Mouse (Mus musculus): ENCODE measurements at regions not wholly inside any gene's neighbourhood (a gene's known extent, or its start where the extent isn't known, plus 50 kb on each side); places are given as distances from the start of the nearest gene placed in this dataset.
"Not testable (repeated sequence)": the region's sequence is repeated elsewhere in the genome, so short reads cannot be mapped to it uniquely, and the experiment has no call there.

DNA sequence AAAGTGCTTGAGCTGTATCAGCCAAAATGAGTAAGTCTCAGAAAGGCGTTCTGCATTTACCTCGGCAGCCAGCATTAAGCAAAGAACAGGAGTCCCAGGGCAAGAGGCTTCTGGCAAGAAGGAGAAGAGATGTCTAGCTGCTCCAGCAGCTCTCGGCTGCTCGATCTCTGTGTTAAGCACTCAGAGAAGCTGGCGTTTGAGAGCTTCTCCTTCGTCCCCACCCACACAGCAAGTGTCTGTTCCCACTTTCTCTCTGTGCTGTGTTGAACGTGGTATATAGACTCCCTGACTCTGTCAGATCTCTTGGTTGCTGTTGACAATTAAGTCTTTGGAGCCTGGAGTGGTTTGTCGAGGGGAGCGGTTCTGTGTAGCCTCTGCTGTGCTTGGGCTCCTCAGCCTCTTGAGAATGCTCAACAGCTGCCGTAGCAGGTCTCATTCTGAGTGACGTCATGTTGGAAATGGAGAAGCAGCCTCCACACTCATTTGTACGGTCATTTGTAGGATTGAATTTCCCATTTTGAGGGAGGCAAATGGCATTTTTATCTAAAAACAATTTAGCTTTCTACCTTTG lies 140.3 kb upstream of the Fer start:
- H3K9ac ChIP-seq (ENCODE audit: low read depth, low read length) = no peak overlapping the region
- no peak overlapping the region for H3K4me2 ChIP-seq (replicated peaks; ENCODE audit: low read depth)
- H3K36me3 ChIP-seq (ENCODE audit: control insufficient read depth, insufficient read depth) = no peaks in the 10 kb centered on the region
- no peaks in the 10 kb centered on the region for H3K27me3 ChIP-seq (replicated peaks; ENCODE audit: control insufficient read depth, insufficient read depth, low read length)
- no peak overlapping the region for H3K4me3 ChIP-seq (ENCODE audit: low read depth, low read length)
- H3K9me3 ChIP-seq (ENCODE audit: control insufficient read depth) = no peaks in the 10 kb centered on the region
- 74% methylated on average over 12 of the region's 12 CpGs for WGBS
- ATAC-seq = no peak
- TF ChIP-seq CTCF (IDR thresholded peaks at IDR 0.05; ENCODE audit: low read depth) = no peak
- H3K4me1 ChIP-seq (replicated peaks; ENCODE audit: control insufficient read depth, insufficient read depth, low read length) = no peaks in the 10 kb centered on the region
- no peak overlapping the region for H3K27ac ChIP-seq (ENCODE audit: low read depth, low read length)

DNA sequence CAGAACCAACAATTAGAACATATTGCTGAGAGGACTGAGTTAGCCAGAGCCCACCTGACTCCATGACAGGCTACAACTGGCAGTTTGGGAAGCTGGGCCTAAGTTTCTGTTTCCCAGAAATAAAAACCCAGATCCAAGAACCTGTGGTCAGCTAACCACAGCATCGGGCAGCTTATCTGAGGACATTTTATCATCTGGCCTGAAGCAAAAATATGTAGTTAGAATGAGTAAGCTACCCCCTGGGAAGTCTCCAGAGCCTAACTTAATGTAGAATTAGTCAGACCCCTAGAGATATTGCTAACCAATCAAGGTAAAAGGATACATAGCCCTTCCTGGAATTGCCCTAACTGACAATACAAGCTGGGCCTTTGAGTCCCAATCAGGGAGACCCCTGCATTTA lies 124.7 kb upstream of the Fer start:
- no peaks in the 10 kb centered on the region for H3K27me3 ChIP-seq (replicated peaks; ENCODE audit: control insufficient read depth, insufficient read depth, low read length)
- no peak overlapping the region for H3K4me3 ChIP-seq (ENCODE audit: low read depth, low read length)
- TF ChIP-seq CTCF (IDR thresholded peaks at IDR 0.05; ENCODE audit: low read depth) = no peak
- WGBS = 94% methylated on average over 1 of the region's 1 CpGs
- H3K27ac ChIP-seq (ENCODE audit: low read depth, low read length) = no peak overlapping the region
- no peaks in the 10 kb centered on the region for H3K36me3 ChIP-seq (ENCODE audit: control insufficient read depth, insufficient read depth)
- no peak for ATAC-seq
- H3K4me1 ChIP-seq (replicated peaks; ENCODE audit: control insufficient read depth, insufficient read depth, low read length) = no peaks in the 10 kb centered on the region
- H3K4me2 ChIP-seq (replicated peaks; ENCODE audit: low read depth) = no peak overlapping the region
- H3K9ac ChIP-seq (ENCODE audit: low read depth, low read length) = no peak overlapping the region
- no peaks in the 10 kb centered on the region for H3K9me3 ChIP-seq (ENCODE audit: control insufficient read depth)

DNA sequence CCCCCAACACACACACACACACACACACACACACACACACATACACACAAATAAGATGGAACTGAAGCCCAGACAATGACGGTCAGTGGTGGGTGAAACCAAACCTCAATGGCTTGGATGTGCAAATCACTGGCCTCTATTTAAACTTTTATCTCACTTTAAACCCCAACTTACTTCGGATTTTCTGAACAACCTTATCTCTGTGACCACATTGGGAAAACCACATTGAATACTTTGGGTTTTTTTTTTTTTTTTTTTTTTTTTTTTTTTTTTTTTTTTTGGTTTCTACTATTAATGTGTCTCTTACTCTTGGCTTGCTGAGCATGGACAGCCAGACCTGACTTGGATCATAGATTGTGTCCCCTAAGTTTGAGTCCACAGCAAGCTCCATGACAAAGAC lies 123.2 kb upstream of the Fer start:
- Histone ChIP-seq H3K36me3 (ENCODE audit: control insufficient read depth, insufficient read depth) (no peaks in the 10 kb centered on the region), H3K9me3 (ENCODE audit: control insufficient read depth) (no peaks in the 10 kb centered on the region), H3K4me2 (replicated peaks; ENCODE audit: low read depth) (no peak overlapping the region), H3K4me3 (ENCODE audit: low read depth, low read length) (no peak overlapping the region), H3K9ac (ENCODE audit: low read depth, low read length) (no peak overlapping the region), H3K27ac (ENCODE audit: low read depth, low read length) (no peak overlapping the region), H3K4me1 (replicated peaks; ENCODE audit: control insufficient read depth, insufficient read depth, low read length) (no peaks in the 10 kb centered on the region), H3K27me3 (replicated peaks; ENCODE audit: control insufficient read depth, insufficient read depth, low read length) (no peaks in the 10 kb centered on the region)
- WGBS = 70% methylated on average over 2 of the region's 2 CpGs
- TF ChIP-seq CTCF (IDR thresholded peaks at IDR 0.05; ENCODE audit: low read depth) = no peak
- no peak for ATAC-seq

DNA sequence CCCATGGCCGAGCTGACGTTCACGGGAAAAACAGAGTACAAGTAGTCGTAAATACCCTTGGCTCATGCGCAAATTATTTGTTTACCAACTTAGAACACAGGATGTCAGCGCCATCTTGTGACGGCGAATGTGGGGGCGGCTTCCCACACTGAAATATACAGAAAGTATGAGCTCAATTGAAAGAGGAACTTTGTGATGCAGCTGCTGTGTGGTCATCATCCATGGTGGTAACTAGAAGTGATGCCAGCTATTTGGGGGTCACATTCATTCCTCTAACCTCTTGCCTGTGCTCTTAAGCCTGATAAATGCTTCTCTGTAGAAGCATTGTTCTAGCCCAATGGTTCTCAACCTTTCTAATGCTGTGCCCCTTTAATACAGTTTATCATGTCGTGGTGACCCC lies 113.6 kb upstream of the Fer start:
- H3K9ac ChIP-seq (ENCODE audit: low read depth, low read length); H3K27ac ChIP-seq (ENCODE audit: low read depth, low read length); H3K27me3 ChIP-seq (replicated peaks; ENCODE audit: control insufficient read depth, insufficient read depth, low read length); ATAC-seq; H3K9me3 ChIP-seq (ENCODE audit: control insufficient read depth); H3K36me3 ChIP-seq (ENCODE audit: control insufficient read depth, insufficient read depth); H3K4me1 ChIP-seq (replicated peaks; ENCODE audit: control insufficient read depth, insufficient read depth, low read length); H3K4me3 ChIP-seq (ENCODE audit: low read depth, low read length); H3K4me2 ChIP-seq (replicated peaks; ENCODE audit: low read depth): not testable (repeated sequence)
- WGBS = 93% methylated on average over 5 of the region's 10 CpGs

DNA sequence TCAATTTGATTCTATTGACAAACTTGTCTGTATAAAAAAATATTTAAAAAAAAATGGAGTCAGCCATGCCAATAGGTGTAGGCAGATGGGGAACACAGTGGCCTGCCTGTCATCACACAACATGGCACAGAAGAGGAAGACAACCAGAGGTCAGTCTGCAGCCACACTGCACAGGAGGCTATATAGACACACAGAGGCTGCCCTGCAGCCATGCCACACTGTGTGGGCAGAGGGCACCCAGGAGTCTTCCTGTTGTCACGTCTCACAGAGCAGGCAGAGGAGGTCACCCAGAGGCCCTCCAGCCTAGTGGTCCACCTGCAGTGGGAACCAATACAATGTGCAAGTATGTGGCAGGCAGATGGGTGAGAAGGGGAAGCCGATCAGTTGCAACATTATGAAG lies 108.5 kb upstream of the Fer start:
- Histone ChIP-seq H3K4me1 (replicated peaks; ENCODE audit: control insufficient read depth, insufficient read depth, low read length) (no peaks in the 10 kb centered on the region), H3K36me3 (ENCODE audit: control insufficient read depth, insufficient read depth) (no peaks in the 10 kb centered on the region), H3K4me3 (ENCODE audit: low read depth, low read length) (no peak overlapping the region), H3K27me3 (replicated peaks; ENCODE audit: control insufficient read depth, insufficient read depth, low read length) (no peaks in the 10 kb centered on the region), H3K9me3 (ENCODE audit: control insufficient read depth) (no peaks in the 10 kb centered on the region), H3K4me2 (replicated peaks; ENCODE audit: low read depth) (no peak overlapping the region), H3K27ac (ENCODE audit: low read depth, low read length) (no peak overlapping the region), H3K9ac (ENCODE audit: low read depth, low read length) (no peak overlapping the region)
- no peak for ATAC-seq
- TF ChIP-seq CTCF (IDR thresholded peaks at IDR 0.05; ENCODE audit: low read depth) = no peak
- 76% methylated on average over 2 of the region's 2 CpGs for WGBS

DNA sequence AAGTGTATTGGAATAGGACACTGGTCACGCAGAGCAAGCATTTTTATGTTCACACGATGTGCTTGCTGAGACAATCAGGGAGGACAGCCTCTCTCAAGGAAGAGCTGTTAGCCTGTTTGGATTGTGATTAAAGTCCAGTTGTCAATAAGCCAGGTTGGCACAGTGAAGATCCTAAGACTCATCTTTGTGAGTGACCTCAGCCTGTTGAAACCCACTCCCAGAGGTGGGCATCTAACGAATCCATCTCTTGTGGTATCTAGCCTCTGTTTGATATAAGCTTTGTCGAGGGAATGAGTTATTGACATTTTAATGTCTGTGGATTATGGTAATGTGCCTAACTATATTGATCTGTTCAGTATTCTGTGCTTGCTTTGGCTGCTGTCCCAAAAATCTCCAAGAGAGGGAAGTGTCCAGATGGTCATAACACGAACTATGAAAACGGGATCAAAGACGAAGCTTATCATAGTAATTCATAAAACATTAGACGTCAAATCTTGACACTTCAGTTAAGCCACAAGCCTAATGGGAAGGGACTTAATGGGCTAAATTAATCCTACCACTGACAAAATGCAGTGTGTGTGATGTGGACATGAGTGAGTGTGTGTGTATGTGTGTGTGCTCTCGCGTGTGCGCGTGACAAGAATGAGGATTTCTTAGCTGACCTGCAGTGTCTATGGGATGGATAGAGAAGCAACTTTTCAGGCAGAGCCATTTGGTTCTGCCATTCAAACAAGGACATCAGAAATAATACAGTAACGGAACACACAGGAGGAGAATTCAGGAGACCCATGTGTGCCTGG lies 104.8 kb upstream of the Fer start:
- Histone ChIP-seq H3K9me3 (ENCODE audit: control insufficient read depth) (0 out of 2 replicates have a peak, but pooled peaks cover 2% of the 10 kb centered on the region), H3K4me3 (ENCODE audit: low read depth, low read length) (no peak overlapping the region), H3K4me1 (replicated peaks; ENCODE audit: control insufficient read depth, insufficient read depth, low read length) (no peaks in the 10 kb centered on the region), H3K9ac (ENCODE audit: low read depth, low read length) (no peak overlapping the region), H3K4me2 (replicated peaks; ENCODE audit: low read depth) (no peak overlapping the region), H3K27ac (ENCODE audit: low read depth, low read length) (no peak overlapping the region), H3K36me3 (ENCODE audit: control insufficient read depth, insufficient read depth) (no peaks in the 10 kb centered on the region), H3K27me3 (replicated peaks; ENCODE audit: control insufficient read depth, insufficient read depth, low read length) (no peaks in the 10 kb centered on the region)
- ATAC-seq = no peak
- 71% methylated on average over 13 of the region's 13 CpGs for WGBS
- TF ChIP-seq CTCF (IDR thresholded peaks at IDR 0.05; ENCODE audit: low read depth) = no peak

Measured in intestine, postnatal 0 days (tissue).